Mouse (Mus musculus) ovary, postnatal 36 days (tissue): ENCODE measurements around the gene Pskh1.

Experiments
- DNase-seq: peaks from one replicate; pipeline ENCODE4 v3.0.0; 2022; ENCODE audit warnings: low spot score, mixed read lengths

The Pskh1 gene

GRCm38 (mm10) chr8:105900180-105900940 is at the start of gene Pskh1:
Gene Pskh1, plus strand, starts transcription at chr8:105900441.
- DNase-seq: peak; percentile 93

- no peak for DNase-seq
These were observed 49.6 kb upstream of the Pskh1 start for GRCm38 (mm10) chr8:105850611-105851010.

DNA sequence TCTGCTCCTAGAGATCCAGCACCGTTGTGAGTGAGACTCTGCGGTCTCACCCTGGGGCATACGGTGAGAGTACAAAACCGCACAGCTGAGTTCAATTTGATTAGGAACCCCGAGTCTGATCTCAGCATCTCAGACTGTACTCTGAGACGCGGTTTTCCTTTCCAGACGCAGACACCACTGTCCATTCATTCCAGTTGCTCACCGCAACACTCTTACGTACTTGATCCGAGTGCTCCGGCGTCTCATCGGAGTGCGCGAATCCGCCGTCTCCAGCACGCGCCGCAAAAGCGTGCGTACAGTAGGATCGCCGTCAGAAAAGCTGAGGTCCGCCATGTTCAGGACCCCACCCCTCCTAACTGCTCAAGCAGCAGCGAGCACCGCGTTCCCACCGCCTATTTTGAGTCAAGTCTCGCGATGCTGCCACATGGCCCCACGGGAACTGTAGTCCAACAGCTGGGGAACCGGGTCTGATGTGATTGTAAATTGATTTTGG is 48.5 kb upstream of the Pskh1 start:
- DNase-seq: peak; percentile 86

GRCm38 (mm10) chr8:105852146-105852729 is 48.0 kb upstream of the Pskh1 start:
- no peak for DNase-seq

- no peak for DNase-seq
These were observed 47.1 kb upstream of the Pskh1 start, which contains the start of gene Cenpt for GRCm38 (mm10) chr8:105853178-105853577. Gene Cenpt, minus strand, starts transcription at chr8:105853278.

- no peak for DNase-seq
These were observed 45.9 kb upstream of the Pskh1 start for GRCm38 (mm10) chr8:105854303-105854702.

- peak; percentile 90 for DNase-seq
These were observed 45.5 kb upstream of the Pskh1 start, which contains the start of gene Thap11 for GRCm38 (mm10) chr8:105854715-105855216. Gene Thap11, plus strand, starts transcription at chr8:105855132.

DNA sequence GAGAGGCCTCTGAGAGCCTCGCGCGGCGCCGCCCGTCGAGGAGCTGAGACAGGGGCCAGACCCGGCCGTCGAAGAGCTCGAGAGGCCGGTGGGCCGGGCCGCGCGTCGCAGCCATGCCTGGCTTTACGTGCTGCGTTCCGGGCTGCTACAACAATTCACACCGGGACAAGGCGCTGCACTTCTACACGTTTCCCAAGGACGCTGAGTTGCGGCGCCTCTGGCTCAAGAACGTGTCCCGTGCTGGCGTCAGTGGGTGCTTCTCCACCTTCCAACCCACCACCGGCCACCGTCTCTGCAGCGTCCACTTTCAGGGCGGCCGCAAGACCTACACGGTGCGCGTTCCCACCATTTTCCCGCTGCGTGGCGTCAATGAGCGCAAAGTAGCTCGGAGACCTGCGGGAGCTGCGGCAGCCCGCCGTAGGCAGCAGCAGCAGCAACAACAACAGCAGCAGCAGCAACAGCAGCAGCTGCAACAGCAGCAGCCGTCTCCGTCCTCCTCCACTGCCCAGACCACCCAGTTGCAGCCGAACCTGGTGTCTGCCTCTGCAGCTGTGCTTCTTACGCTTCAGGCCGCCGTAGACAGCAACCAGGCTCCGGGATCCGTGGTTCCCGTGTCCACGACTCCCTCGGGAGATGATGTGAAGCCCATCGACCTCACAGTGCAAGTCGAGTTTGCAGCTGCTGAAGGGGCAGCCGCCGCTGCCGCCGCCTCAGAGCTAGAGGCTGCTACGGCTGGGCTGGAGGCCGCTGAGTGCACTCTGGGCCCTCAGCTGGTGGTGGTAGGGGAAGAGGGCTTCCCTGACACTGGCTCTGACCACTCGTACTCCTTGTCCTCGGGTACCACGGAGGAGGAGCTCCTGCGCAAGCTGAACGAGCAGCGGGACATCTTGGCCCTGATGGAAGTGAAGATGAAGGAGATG is 44.7 kb upstream of the Pskh1 start:
- DNase-seq: no peak

- no peak for DNase-seq
These were observed 43.9 kb upstream of the Pskh1 start for GRCm38 (mm10) chr8:105856168-105856835.

DNA sequence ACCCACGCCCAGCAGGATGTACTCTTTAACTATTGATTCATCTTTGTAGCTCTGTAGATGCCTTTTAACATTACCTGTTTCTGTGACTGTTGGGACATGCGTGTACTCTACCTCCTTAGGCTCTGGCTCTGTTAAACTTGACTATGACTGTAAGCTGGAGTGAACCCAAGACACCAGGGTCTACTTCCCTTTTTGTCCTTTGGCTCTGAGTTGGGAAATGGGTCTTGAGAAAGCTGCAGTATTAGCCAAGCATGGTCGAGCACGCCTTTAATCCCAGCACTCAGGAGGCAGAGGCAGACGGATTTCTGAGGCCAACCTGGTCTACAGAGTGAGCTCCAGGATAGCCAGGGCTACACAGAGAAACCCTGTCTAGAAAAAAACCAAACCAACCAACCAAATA is 41.7 kb upstream of the Pskh1 start:
- DNase-seq: no peak

GRCm38 (mm10) chr8:105859314-105859713 is 40.9 kb upstream of the Pskh1 start:
- DNase-seq: no peak

DNA sequence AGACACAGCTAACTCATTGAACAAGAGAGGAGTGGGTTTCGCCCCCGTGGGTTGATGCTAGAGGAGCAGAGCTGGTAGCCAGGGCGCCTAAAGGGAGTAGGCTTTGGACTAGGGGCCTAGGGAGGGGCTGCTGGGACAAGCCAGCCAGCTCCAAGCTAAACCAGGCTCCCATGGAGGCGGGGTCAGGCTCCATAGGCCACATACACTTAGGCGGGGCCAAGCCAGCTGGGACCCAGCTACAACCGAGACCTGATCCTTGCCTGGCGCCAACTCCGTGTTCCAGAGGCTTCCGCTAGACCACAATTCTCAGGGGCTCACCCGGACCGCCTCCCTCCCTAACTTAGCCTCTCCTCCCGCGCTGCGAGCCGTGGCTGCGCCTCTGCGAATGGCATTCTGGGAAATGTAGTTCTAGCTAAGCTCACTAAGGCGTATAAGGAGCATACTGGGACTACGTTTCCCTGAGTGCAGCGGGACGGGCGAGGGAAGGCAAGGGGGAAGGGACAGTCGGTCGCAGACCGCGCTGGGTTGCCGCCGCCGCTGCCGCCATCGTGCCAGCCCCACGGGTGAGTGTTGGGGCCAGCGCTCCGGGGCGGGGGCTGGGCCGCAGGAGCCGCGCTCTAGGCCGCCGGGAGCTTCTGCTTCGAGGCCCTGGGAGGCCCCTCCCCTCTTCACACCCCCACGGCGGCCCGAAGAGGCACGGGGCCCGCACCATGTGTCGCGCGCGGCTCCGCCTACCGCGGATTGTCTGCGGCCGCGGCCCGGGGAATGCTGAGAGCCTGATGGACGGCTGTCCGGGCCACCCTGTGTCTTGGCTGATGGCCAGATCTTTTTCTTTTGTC is 39.9 kb upstream of the Pskh1 start, which contains the start of gene Nutf2:
Gene Nutf2 (plus strand): TSS at position 438 of the 839 bp plus-strand sequence.
- peak; percentile 94 for DNase-seq

- no peak for DNase-seq
These were observed 38.3 kb upstream of the Pskh1 start for GRCm38 (mm10) chr8:105861951-105862350.

DNA sequence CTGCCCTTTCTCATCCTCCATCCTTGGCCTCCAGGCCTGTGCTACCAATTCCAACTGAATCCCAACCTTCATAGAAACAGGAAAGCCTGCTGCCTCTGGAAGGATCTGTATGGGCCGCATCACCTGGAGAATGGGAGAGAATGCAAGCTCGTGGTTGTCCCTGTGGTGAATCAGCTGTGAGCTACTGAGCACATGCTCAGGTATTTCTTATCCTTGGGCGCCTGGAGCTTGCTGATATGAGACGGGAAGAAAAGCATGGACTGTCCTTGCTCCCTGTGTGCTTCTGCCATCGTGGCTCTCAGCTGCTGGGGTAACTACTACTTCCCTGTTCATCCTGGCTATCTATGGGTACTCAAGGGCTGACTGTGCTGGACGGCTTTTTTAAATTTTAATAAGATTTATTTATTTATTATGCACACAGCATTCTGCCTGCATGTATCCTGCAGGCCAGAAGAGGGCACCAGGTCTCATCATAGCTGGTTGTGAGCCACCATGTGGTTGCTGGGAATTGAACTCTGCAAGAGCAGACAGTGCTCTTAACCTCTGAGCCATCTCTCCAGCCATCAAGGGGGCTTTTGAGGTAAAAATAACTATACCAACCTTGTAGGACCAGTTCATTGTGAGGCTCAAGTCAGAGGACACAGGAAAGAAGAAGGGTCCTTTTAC is 33.7 kb upstream of the Pskh1 start:
- no peak for DNase-seq

DNA sequence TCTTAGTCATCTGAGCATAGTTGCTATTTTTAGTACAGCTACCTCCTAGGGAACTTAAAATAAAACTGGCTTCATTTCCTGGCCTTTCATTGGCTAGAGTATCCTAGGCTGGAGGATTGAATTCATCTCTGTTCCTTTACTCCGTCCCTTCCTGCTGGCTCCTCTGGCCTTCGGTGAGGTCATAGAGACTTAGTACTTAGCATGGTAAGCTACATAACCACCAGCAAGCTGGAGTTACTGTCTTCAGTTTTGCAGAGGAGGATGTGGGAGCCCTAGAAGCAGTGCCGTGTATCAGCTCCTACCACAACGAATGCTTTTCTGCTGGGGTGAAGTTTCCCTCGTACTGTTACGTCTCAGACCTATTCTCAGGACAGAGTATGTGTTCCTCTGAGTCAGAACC is 25.9 kb upstream of the Pskh1 start:
- no peak for DNase-seq

GRCm38 (mm10) chr8:105880754-105881520 is 19.3 kb upstream of the Pskh1 start, which contains the start of gene Edc4:
Gene Edc4, plus strand, starts transcription at chr8:105880881.
- peak; percentile 85 for DNase-seq

DNA sequence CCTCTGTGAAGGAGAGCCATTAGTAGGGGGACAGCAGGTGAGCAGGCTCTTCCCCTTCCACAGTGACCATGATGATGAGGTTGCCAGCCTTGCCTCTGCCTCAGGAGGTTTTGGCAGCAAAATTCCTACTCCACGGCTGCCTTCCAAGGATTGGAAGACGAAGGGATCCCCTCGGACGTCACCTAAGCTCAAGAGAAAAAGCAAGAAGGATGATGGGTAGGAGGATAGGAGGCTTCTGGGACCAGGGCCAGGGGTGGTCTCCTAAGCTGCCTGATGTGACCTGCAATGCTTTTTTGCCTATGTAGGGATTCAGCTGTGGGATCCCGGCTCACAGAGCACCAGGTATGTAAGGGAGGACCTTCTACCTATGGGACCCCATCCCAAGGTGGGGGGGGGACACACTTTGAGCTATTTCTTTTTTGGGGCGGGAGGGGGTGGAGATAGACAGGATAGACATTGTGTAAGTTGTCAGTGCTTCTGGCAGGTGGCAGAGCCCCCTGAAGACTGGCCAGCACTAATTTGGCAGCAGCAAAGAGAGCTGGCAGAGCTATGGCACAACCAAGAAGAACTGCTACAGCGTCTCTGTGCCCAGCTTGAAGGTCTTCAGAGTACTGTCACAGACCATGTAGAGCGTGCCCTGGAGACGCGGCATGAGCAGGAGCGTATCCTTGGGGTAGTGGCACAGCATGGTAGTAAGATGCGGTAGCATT is 10.3 kb upstream of the Pskh1 start:
- DNase-seq: no peak

DNA sequence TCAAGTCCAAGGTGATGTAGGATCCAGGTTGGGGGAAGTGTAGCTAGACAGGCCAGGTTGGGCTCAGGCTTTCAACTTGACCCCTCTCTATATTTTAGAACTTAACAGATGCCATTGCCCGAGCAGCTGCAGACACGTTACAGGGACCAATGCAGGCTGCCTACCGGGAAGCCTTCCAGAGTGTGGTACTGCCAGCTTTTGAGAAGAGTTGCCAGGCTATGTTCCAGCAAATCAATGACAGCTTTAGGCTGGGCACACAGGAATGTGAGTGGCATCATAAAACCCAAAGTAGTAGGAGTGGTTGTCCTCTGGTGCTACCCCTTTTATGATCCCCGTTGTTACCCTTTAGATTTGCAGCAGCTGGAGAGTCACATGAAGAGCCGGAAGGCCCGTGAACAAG is 9.4 kb upstream of the Pskh1 start:
- DNase-seq: no peak
